Mouse (Mus musculus) bone marrow macrophage, adult 2 months (primary cell): ENCODE data around the gene Pcyt2.

Experiments
- CTCF ChIP-seq: IDR thresholded peaks from 2 replicates; pipeline ENCODE4 v1.5.1; 2012; ENCODE audit warnings: low read depth, mild to moderate bottlenecking, low read length, moderate library complexity
- POLR2A ChIP-seq: IDR thresholded peaks from 2 replicates; pipeline ENCODE4 v1.6.1; 2012; ENCODE audit warnings: mild to moderate bottlenecking, low read depth, low read length, borderline replicate concordance

GRCm38 (mm10) chr11:120579316-120580107 is 38.2 kb downstream of the Pcyt2 start:
- peak; percentile 66 for TF ChIP-seq CTCF
- no peak for TF ChIP-seq POLR2A
